Mouse (Mus musculus) ES-Bruce4 (cell line): ENCODE measurements around the gene Slc13a3.

ENCODE experiments used
- CTCF ChIP-seq: IDR thresholded peaks from one replicate; pipeline ENCODE4 v1.8.1; 2011; ENCODE audit warnings: low read depth, low read length
- EP300 ChIP-seq: IDR thresholded peaks from 2 replicates; pipeline ENCODE4 v1.6.1; 2011; ENCODE audit warnings: low read depth, low read length; ENCODE audit not compliant: insufficient read depth
- POLR2A ChIP-seq: IDR thresholded peaks from one replicate; pipeline ENCODE4 v1.8.1; 2011; ENCODE audit warnings: low read length; ENCODE audit not compliant: insufficient read depth

GRCm38 (mm10) chr2:165497706-165498275, 24.8 kb upstream of the Slc13a3 start:
- TF ChIP-seq CTCF (no peak), POLR2A (no peak), EP300 (no peak)
